Mouse (Mus musculus): ENCODE measurements around the gene Stox2.

The Stox2 gene

GRCm38 (mm10) chr8:47305880-47306279, 140.3 kb downstream of the Stox2 start:
- TF ChIP-seq GATA4 (IDR thresholded peaks at IDR 0.05; ENCODE audit: insufficient replicate concordance, low read length) = no peak

GRCm38 (mm10) chr8:47298460-47298859, 147.7 kb downstream of the Stox2 start:
- TF ChIP-seq GATA4 (IDR thresholded peaks at IDR 0.05; ENCODE audit: insufficient replicate concordance, low read length) = no peak

- TF ChIP-seq GATA4 (IDR thresholded peaks at IDR 0.05; ENCODE audit: insufficient replicate concordance, low read length) = no peak
Observed at GRCm38 (mm10) chr8:47289641-47290040, 156.5 kb downstream of the Stox2 start.

GRCm38 (mm10) chr8:47288866-47289541, 157.2 kb downstream of the Stox2 start:
- TF ChIP-seq GATA4 (IDR thresholded peaks at IDR 0.05; ENCODE audit: insufficient replicate concordance, low read length) = no peak

- no peak for TF ChIP-seq GATA4 (IDR thresholded peaks at IDR 0.05; ENCODE audit: insufficient replicate concordance, low read length)
Observed at GRCm38 (mm10) chr8:47288131-47288865, 157.9 kb downstream of the Stox2 start.

- no peak for TF ChIP-seq GATA4 (IDR thresholded peaks at IDR 0.05; ENCODE audit: insufficient replicate concordance, low read length)
Observed at GRCm38 (mm10) chr8:47287641-47288130, 158.5 kb downstream of the Stox2 start.

- no peak for TF ChIP-seq GATA4 (IDR thresholded peaks at IDR 0.05; ENCODE audit: insufficient replicate concordance, low read length)
Observed at GRCm38 (mm10) chr8:47287201-47287621, 159.0 kb downstream of the Stox2 start.

- TF ChIP-seq GATA4 (IDR thresholded peaks at IDR 0.05; ENCODE audit: insufficient replicate concordance, low read length) = no peak
Observed at GRCm38 (mm10) chr8:47286081-47286700, 160.0 kb downstream of the Stox2 start.

- no peak for TF ChIP-seq GATA4 (IDR thresholded peaks at IDR 0.05; ENCODE audit: insufficient replicate concordance, low read length)
Observed at GRCm38 (mm10) chr8:47285435-47285834, 160.7 kb downstream of the Stox2 start.

GRCm38 (mm10) chr8:47284329-47285326, 161.5 kb downstream of the Stox2 start:
- no peak for TF ChIP-seq GATA4 (IDR thresholded peaks at IDR 0.05; ENCODE audit: insufficient replicate concordance, low read length)

GRCm38 (mm10) chr8:47279898-47280297, 166.3 kb downstream of the Stox2 start:
- no peak for TF ChIP-seq GATA4 (IDR thresholded peaks at IDR 0.05; ENCODE audit: insufficient replicate concordance, low read length)

GRCm38 (mm10) chr8:47278211-47278610, 168.0 kb downstream of the Stox2 start:
- TF ChIP-seq GATA4 (IDR thresholded peaks at IDR 0.05; ENCODE audit: insufficient replicate concordance, low read length) = no peak

GRCm38 (mm10) chr8:47268931-47269330, 177.2 kb downstream of the Stox2 start:
- no peak for TF ChIP-seq GATA4 (IDR thresholded peaks at IDR 0.05; ENCODE audit: insufficient replicate concordance, low read length)

- no peak for TF ChIP-seq GATA4 (IDR thresholded peaks at IDR 0.05; ENCODE audit: insufficient replicate concordance, low read length)
Observed at GRCm38 (mm10) chr8:47268062-47268822, 177.9 kb downstream of the Stox2 start.
